Mouse (Mus musculus): Measurements from ENCODE around the gene Zfp462. TPM values are rescaled to one million over a fixed set of nuclear protein-coding genes. Genes with fewer than 3 reads are reported as not detected.
"Not testable (repeated sequence)": the region's sequence is repeated elsewhere in the genome, so short reads cannot be mapped to it uniquely, and the experiment has no call there.

Zfp462 gene
- polyA plus RNA-seq, 2 experiments, result 0.05 to 0.35 TPM

- DNase-seq (ENCODE audit: low read depth in 3 of 3, low spot score in 3 of 3) (no peak), ATAC-seq (ENCODE audit: insufficient read depth) (no peak)
- Histone ChIP-seq H3K4me3 (ENCODE audit: insufficient read depth in 1 of 2, low read depth in 2 of 2, low read length in 2 of 2) (no peak overlapping the region), H3K36me3 (replicated peaks; ENCODE audit: control insufficient read depth, insufficient read depth, low read depth) (no peaks in the 10 kb centered on the region), H3K4me2 (ENCODE audit: low read depth) (no peak overlapping the region), H3K9ac (replicated peaks) (no peak overlapping the region), H3K27me3 (ENCODE audit: control insufficient read depth, insufficient read depth, low read length) (no peaks in the 10 kb centered on the region), H3K9me3 (ENCODE audit: control insufficient read depth, low read length) (no peaks in the 10 kb centered on the region), H3K4me1 (replicated peaks; ENCODE audit: control insufficient read depth in 2 of 2, insufficient read depth in 2 of 2, low read length in 1 of 2) (no peaks in the 10 kb centered on the region), H3K27ac (no peak overlapping the region)
- WGBS (ENCODE audit: insufficient replicate concordance), result 49% methylated on average over 5 of the region's 5 CpGs
- TF ChIP-seq EP300 (IDR thresholded peaks at IDR 0.05; ENCODE audit: low read depth), result no peak
- no peak for TF ChIP-seq CTCF (IDR thresholded peaks at IDR 0.05; ENCODE audit: low read depth)
Measured at GRCm38 (mm10) chr4:54991973-54992372, 47.1 kb downstream of the Zfp462 start.

- not testable (repeated sequence) for H3K9me3 ChIP-seq (ENCODE audit: control insufficient read depth, low read length); ATAC-seq (ENCODE audit: insufficient read depth); H3K27ac ChIP-seq; H3K4me2 ChIP-seq (ENCODE audit: low read depth); H3K9ac ChIP-seq (replicated peaks); H3K4me1 ChIP-seq (replicated peaks; ENCODE audit: control insufficient read depth in 2 of 2, insufficient read depth in 2 of 2, low read length in 1 of 2); H3K4me3 ChIP-seq (ENCODE audit: insufficient read depth in 1 of 2, low read depth in 2 of 2, low read length in 2 of 2); DNase-seq (ENCODE audit: low read depth in 3 of 3, low spot score in 3 of 3); H3K27me3 ChIP-seq (ENCODE audit: control insufficient read depth, insufficient read depth, low read length); H3K36me3 ChIP-seq (replicated peaks; ENCODE audit: control insufficient read depth, insufficient read depth, low read depth)
Measured at GRCm38 (mm10) chr4:54993001-54993400, 48.2 kb downstream of the Zfp462 start.

GRCm38 (mm10) chr4:54995258-54995657 lies 50.4 kb downstream of the Zfp462 start:
- ATAC-seq (ENCODE audit: insufficient read depth) (no peak), DNase-seq (ENCODE audit: low read depth in 3 of 3, low spot score in 3 of 3) (no peak)
- WGBS (ENCODE audit: insufficient replicate concordance), result 45% methylated on average over 1 of the region's 1 CpGs
- H3K9ac ChIP-seq (replicated peaks), result no peak overlapping the region
- H3K9me3 ChIP-seq (ENCODE audit: control insufficient read depth, low read length), result no peaks in the 10 kb centered on the region
- no peaks in the 10 kb centered on the region for H3K36me3 ChIP-seq (replicated peaks; ENCODE audit: control insufficient read depth, insufficient read depth, low read depth)
- H3K4me3 ChIP-seq (ENCODE audit: insufficient read depth in 1 of 2, low read depth in 2 of 2, low read length in 2 of 2), result no peak overlapping the region
- H3K27ac ChIP-seq, result no peak overlapping the region
- H3K4me1 ChIP-seq (replicated peaks; ENCODE audit: control insufficient read depth in 2 of 2, insufficient read depth in 2 of 2, low read length in 1 of 2), result no peaks in the 10 kb centered on the region
- TF ChIP-seq EP300 (IDR thresholded peaks at IDR 0.05; ENCODE audit: low read depth) (no peak), CTCF (IDR thresholded peaks at IDR 0.05; ENCODE audit: low read depth) (no peak)
- H3K27me3 ChIP-seq (ENCODE audit: control insufficient read depth, insufficient read depth, low read length), result no peaks in the 10 kb centered on the region
- no peak overlapping the region for H3K4me2 ChIP-seq (ENCODE audit: low read depth)

GRCm38 (mm10) chr4:54996064-54996463 lies 51.2 kb downstream of the Zfp462 start:
- Histone ChIP-seq H3K9ac (replicated peaks) (no peak overlapping the region), H3K36me3 (replicated peaks; ENCODE audit: control insufficient read depth, insufficient read depth, low read depth) (no peaks in the 10 kb centered on the region), H3K4me3 (ENCODE audit: insufficient read depth in 1 of 2, low read depth in 2 of 2, low read length in 2 of 2) (no peak overlapping the region), H3K27me3 (ENCODE audit: control insufficient read depth, insufficient read depth, low read length) (no peaks in the 10 kb centered on the region), H3K4me2 (ENCODE audit: low read depth) (no peak overlapping the region), H3K9me3 (ENCODE audit: control insufficient read depth, low read length) (no peaks in the 10 kb centered on the region), H3K27ac (no peak overlapping the region), H3K4me1 (replicated peaks; ENCODE audit: control insufficient read depth in 2 of 2, insufficient read depth in 2 of 2, low read length in 1 of 2) (no peaks in the 10 kb centered on the region)
- DNase-seq (ENCODE audit: low read depth in 3 of 3, low spot score in 3 of 3) (no peak), ATAC-seq (ENCODE audit: insufficient read depth) (no peak)
- TF ChIP-seq CTCF (IDR thresholded peaks at IDR 0.05; ENCODE audit: low read depth), result no peak
- TF ChIP-seq EP300 (IDR thresholded peaks at IDR 0.05; ENCODE audit: low read depth), result no peak
- 44% methylated on average over 2 of the region's 2 CpGs for WGBS (ENCODE audit: insufficient replicate concordance)

GRCm38 (mm10) chr4:54998146-54998841 lies 53.4 kb downstream of the Zfp462 start:
- TF ChIP-seq EP300 (IDR thresholded peaks at IDR 0.05; ENCODE audit: low read depth), result no peak
- H3K27ac ChIP-seq, result no peak overlapping the region
- H3K4me3 ChIP-seq (ENCODE audit: insufficient read depth in 1 of 2, low read depth in 2 of 2, low read length in 2 of 2), result no peak overlapping the region
- no peaks in the 10 kb centered on the region for H3K9me3 ChIP-seq (ENCODE audit: control insufficient read depth, low read length)
- H3K4me2 ChIP-seq (ENCODE audit: low read depth), result no peak overlapping the region
- 61% methylated on average over 9 of the region's 9 CpGs for WGBS (ENCODE audit: insufficient replicate concordance)
- H3K27me3 ChIP-seq (ENCODE audit: control insufficient read depth, insufficient read depth, low read length), result no peaks in the 10 kb centered on the region
- ATAC-seq (ENCODE audit: insufficient read depth), result no peak
- H3K36me3 ChIP-seq (replicated peaks; ENCODE audit: control insufficient read depth, insufficient read depth, low read depth), result no peaks in the 10 kb centered on the region
- no peak for DNase-seq (ENCODE audit: low read depth in 3 of 3, low spot score in 3 of 3)
- peaks cover 0 to 5% of the 10 kb centered on the region in 2 experiments; a peak in 2 of 4 replicates for H3K4me1 ChIP-seq (replicated peaks; ENCODE audit: control insufficient read depth in 2 of 2, insufficient read depth in 2 of 2, low read length in 1 of 2)
- no peak overlapping the region for H3K9ac ChIP-seq (replicated peaks)
